Mouse (Mus musculus) lung, postnatal 0 days (tissue): ENCODE measurements at regions not wholly inside any gene's neighbourhood (a gene's known extent, or its start where the extent isn't known, plus 50 kb on each side); places are given as distances from the start of the nearest gene placed in this dataset.

ENCODE experiments used
- ATAC-seq: fragments of 200-750 bp; cut with Nextera tagmentation; 2 replicates; pipeline ENCODE4 v1.8.0; 2017; ENCODE audit warnings: moderate library complexity
- DNase-seq: peaks from one replicate; pipeline ENCODE4 v3.0.0-alpha.2; 2016; ENCODE audit warnings: low spot score
- H3K27ac ChIP-seq: fragments of 300-500 bp; sonication (generic); 2 replicates; pipeline ENCODE4 v1.5.1; 2014; ENCODE audit warnings: antibody characterized with exemption, mild to moderate bottlenecking, low read length, mixed read lengths
- H3K27me3 ChIP-seq: fragments of 300-500 bp; sonication (generic); replicated peaks from 2 replicates; pipeline ENCODE4 v1.6.1; 2014; ENCODE audit warnings: low read length, mixed read lengths; ENCODE audit not compliant: insufficient read depth
- H3K36me3 ChIP-seq: fragments of 300-500 bp; sonication (generic); 2 replicates; pipeline ENCODE4 v1.6.1; 2014; ENCODE audit warnings: low read length, mixed read lengths; ENCODE audit not compliant: insufficient read depth
- H3K4me1 ChIP-seq: fragments of 300-500 bp; sonication (generic); 2 replicates; pipeline ENCODE4 v1.6.1; 2014; ENCODE audit warnings: antibody characterized with exemption, low read depth, low read length, mixed read lengths; ENCODE audit not compliant: insufficient read depth
- H3K4me2 ChIP-seq: fragments of 300-500 bp; sonication (generic); replicated peaks from 2 replicates; pipeline ENCODE4 v1.6.1; 2014; ENCODE audit warnings: low read depth, mild to moderate bottlenecking, low read length, moderate library complexity, mixed read lengths
- H3K4me3 ChIP-seq: fragments of 300-500 bp; sonication (generic); 2 replicates; pipeline ENCODE4 v1.5.1; 2014; ENCODE audit warnings: low read depth, low read length
- H3K9ac ChIP-seq: fragments of 300-500 bp; sonication (generic); replicated peaks from 2 replicates; pipeline ENCODE4 v1.6.1; 2014; ENCODE audit warnings: low read depth, mild to moderate bottlenecking
- H3K9me3 ChIP-seq: fragments of 300-500 bp; sonication (generic); 2 replicates; pipeline ENCODE4 v1.6.1; 2016; ENCODE audit warnings: low read length, mixed read lengths
- CTCF ChIP-seq: IDR thresholded peaks from 2 replicates; pipeline ENCODE4 v1.5.1; 2016; ENCODE audit warnings: antibody characterized with exemption, mild to moderate bottlenecking
- EP300 ChIP-seq: IDR thresholded peaks from 2 replicates; pipeline ENCODE4 v1.6.1; 2016; ENCODE audit warnings: antibody characterized with exemption, mild to moderate bottlenecking, control low read depth
- WGBS: fragments of 180-500 bp; shearing (Covaris S2); extraction: QIAGEN DNeasy Blood & Tissue Kit; methylation state at CpG from one replicate; pipeline ENCODE4 v1.1.7; 2014; 5-methylcytosine and 5-hydroxymethylcytosine counted together

- no peak overlapping the region for H3K4me3 ChIP-seq
- DNase-seq (no peak), ATAC-seq (no peak)
- H3K27me3 ChIP-seq, result no peaks in the 10 kb centered on the region
- no peak for TF ChIP-seq CTCF
- no peak for TF ChIP-seq EP300
- H3K4me1 ChIP-seq, result no peaks in the 10 kb centered on the region
- H3K9me3 ChIP-seq, result no peaks in the 10 kb centered on the region
- no peaks in the 10 kb centered on the region for H3K36me3 ChIP-seq
- no peak overlapping the region for H3K9ac ChIP-seq
- no peak overlapping the region for H3K4me2 ChIP-seq
- WGBS, result 72% methylated on average over 3 of the region's 3 CpGs
- H3K27ac ChIP-seq, result no peak overlapping the region
Observed at GRCm38 (mm10) chr13:40423051-40423450, 61.8 kb upstream of the Ofcc1 start.

- no peak for ATAC-seq
Observed at GRCm38 (mm10) chr13:40417856-40418255, 56.6 kb upstream of the Ofcc1 start.

GRCm38 (mm10) chr13:40413074-40413473, 51.8 kb upstream of the Ofcc1 start:
- TF ChIP-seq EP300 (no peak), CTCF (no peak)
- Histone ChIP-seq H3K27me3 (no peaks in the 10 kb centered on the region), H3K9ac (no peak overlapping the region), H3K4me1 (no peaks in the 10 kb centered on the region), H3K4me3 (no peak overlapping the region), H3K36me3 (no peaks in the 10 kb centered on the region), H3K27ac (no peak overlapping the region), H3K9me3 (no peaks in the 10 kb centered on the region), H3K4me2 (no peak overlapping the region)
- 78% methylated on average over 11 of the region's 11 CpGs for WGBS
- no peak for ATAC-seq
- DNase-seq, result no peak

More at GRCm38 (mm10) chr13:40417856-40418255, 56.6 kb upstream of the Ofcc1 start:
- Histone ChIP-seq H3K4me2 (no peak overlapping the region), H3K27ac (no peak overlapping the region), H3K9ac (no peak overlapping the region), H3K4me1 (no peaks in the 10 kb centered on the region), H3K9me3 (no peaks in the 10 kb centered on the region), H3K4me3 (no peak overlapping the region), H3K27me3 (no peaks in the 10 kb centered on the region), H3K36me3 (no peaks in the 10 kb centered on the region)
- DNase-seq, result no peak
- WGBS, result 69% methylated on average over 3 of the region's 3 CpGs
- TF ChIP-seq EP300 (no peak), CTCF (no peak)
